Mouse (Mus musculus) right cerebral cortex, postnatal 25 days (tissue): ENCODE measurements around the gene Olfr517.

Experiments
- DNase-seq: peaks from one replicate; pipeline ENCODE4 v3.0.0; 2022

Olfr517 gene

GRCm38 (mm10) chr7:108872279-108872678 lies at the start of gene Olfr517:
Gene Olfr517, minus strand, starts transcription at chr7:108872379.
- DNase-seq = no peak

- DNase-seq = no peak
Measured at GRCm38 (mm10) chr7:108903969-108904368, 31.8 kb upstream of the Olfr517 start.

GRCm38 (mm10) chr7:108894320-108894719 lies 22.1 kb upstream of the Olfr517 start, which contains the start of gene Olfr519:
Gene Olfr519, minus strand, starts transcription at chr7:108894420.
- DNase-seq = no peak

- DNase-seq = no peak
Measured at GRCm38 (mm10) chr7:108884906-108885305, 12.7 kb upstream of the Olfr517 start, which contains the start of gene Olfr518. Gene Olfr518, minus strand, starts transcription at chr7:108885006.

GRCm38 (mm10) chr7:108850429-108850828 lies 21.8 kb downstream of the Olfr517 start, which contains the start of gene Olfr516:
Gene Olfr516, minus strand, starts transcription at chr7:108850529.
- no peak for DNase-seq

GRCm38 (mm10) chr7:108825897-108826296 lies 46.3 kb downstream of the Olfr517 start, which contains the start of gene Olfr514:
Gene Olfr514, minus strand, starts transcription at chr7:108825997.
- no peak for DNase-seq
